Mouse (Mus musculus): ENCODE results near the gene Tceanc.
"Not testable (repeated sequence)": the region's sequence is repeated elsewhere in the genome, so short reads cannot be mapped to it uniquely, and the experiment has no call there.

The Tceanc gene

DNA sequence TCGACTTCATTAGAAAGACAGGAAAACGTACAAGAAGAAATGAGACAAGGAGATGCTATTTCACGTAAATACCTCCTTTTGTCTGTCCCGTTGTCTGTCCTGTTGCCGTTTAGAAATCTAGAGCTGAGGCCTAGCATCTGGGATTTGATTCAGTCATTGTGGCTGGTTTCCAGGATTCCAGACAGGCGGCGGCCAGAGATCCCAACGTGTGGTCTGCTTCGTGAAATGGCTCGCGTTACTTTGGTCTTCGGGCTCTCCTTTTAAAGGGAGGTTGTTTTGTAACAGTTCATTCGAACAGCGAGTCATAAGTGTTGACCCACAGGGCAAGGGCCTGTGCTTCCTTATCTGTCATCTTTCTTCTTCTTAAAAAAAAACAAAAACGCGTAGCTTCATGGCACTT lies at the start of gene Tceanc:
Gene Tceanc, minus strand, starts transcription at position 223 of the 400 bp plus-strand sequence.
- DNase-seq (ENCODE audit: low read depth, low spot score) = no peak

DNA sequence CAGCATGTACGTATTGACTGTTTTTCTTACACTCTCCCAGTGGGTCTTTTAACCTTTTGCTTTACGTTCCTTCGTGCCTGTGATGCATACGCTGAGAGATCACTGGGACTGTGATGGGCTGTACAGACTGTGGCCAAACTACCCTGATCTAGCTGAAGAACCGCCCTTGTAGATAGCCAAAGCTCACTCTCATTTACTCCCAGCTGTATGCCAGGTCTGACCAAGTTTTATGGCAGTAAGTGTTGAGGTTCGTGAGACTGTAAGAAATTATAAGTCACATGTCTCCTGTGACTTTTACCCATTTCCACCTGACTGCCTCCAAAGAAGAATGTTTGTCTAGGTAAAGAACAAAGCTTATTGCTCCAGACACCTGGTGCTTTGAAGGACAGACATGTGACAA lies 47.6 kb upstream of the Tceanc start:
- DNase-seq (ENCODE audit: low read depth, low spot score) = no peak

DNA sequence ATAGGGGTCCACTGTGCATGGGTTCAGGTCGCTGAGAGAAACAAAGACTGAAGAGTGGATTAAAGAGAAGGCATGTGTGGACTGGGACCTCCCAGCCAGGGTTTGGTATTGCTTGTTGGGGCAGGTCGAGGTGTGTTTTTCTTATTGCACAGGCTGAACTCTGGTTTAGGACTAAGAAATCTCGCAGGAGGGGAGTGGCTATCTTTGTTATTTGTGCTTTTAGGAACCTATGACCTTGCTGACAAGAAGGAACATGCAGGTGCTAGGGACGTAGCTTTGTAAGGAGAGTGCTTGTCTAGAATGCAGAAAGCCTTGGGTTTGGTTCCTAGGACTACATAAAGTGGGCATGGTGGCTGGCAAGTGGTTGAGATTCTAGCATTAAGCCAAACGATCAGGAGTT lies 47.0 kb upstream of the Tceanc start:
- DNase-seq (ENCODE audit: low read depth, low spot score) = no peak

DNA sequence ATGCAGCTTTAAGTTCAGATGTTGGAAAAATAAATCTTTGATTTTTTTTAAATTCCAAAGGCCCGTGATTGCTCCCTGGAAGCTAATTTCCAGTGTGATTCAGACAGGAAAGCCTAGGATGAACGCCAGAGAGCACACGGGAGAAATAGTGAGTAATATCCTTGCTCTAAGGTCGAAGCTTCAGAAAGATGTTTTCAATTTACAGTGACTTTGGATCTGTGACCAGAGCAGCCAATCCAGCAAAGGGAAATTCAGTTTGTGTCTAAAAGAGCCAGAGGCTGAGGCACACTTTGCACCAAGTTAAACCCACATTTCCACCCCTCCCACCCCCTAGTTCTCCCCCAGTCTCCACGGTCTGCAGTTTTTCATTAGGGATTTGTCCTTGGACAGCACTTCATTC lies 46.5 kb upstream of the Tceanc start:
- DNase-seq (ENCODE audit: low read depth, low spot score) = no peak

DNA sequence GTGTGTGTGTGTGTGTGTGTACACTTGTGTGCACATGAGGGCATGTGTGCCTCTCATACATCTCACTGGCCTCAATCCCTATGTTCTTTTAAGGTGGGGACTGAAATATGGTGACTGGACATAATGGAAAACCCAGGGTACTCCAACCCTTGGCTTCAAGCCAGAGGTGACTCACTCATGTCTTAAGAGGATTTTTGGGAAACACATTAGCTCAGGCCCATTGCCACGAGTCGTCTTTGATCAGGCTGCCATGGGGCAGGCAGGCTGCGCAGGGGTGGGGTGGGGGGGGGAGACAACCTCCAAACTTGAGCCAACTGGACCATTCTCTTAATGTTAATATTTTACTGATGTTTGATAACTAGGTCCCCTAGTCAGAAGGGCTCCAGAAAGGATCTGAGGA lies 41.0 kb upstream of the Tceanc start:
- DNase-seq (ENCODE audit: low read depth, low spot score) = no peak

DNA sequence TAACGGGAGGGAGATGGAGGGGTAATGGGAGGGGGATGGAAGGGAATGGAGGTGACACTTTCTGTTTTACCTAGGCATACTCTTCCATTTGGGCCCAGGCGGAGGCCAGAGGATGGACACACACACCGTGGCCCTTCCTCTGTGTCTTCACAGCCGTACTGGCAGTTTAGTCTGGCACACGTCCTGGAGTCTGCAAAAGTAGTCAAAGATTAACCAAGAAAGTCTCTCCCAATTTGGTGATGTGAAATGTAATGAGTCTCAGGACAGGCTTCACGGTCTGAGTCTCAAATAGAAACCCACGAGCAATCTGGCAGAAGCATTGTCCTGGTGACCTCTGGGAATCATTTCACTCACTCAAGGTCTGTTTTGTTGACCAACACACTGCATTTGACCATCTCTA lies 34.0 kb upstream of the Tceanc start:
- DNase-seq (ENCODE audit: low read depth, low spot score) = no peak

DNA sequence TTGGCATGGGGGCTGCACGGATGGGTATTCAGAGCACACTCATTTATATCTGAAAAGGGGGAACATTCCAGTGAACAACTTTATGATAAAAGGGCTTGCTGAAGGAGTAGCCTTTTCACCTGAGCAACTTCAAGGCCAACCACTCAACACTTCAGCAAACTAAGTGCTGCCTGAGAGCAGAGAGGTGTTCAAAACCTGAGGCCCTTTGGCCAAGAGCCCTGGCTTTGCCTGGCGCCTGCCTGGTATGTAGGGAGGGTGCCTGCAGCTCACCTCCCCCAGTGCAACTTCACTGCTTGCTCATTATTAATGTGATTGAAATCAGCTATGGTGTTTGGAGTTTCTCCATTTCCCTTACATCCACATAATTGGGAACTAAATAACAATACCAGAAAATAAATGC lies 28.1 kb upstream of the Tceanc start:
- DNase-seq (ENCODE audit: low read depth, low spot score) = no peak

DNA sequence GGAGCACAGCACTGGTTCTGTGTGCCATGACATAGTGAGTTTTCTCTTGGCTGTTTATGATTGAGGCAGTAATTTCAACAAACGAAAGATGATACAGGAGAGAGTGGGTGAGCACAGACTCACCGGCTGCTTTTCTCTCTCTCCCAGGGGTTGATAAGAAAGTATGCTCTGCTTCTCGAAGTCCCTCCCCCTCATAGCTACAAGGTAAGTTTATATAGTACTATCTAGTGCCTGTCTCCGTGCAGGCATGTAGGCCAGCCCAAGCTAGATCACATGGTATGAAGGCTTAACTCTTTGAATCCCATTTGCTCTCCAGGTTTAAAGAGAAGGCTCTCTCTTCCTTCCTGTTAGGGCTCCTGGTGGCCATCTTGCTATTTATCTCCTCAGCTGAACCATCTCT lies 16.8 kb upstream of the Tceanc start:
- no peak for DNase-seq (ENCODE audit: low read depth, low spot score)

DNA sequence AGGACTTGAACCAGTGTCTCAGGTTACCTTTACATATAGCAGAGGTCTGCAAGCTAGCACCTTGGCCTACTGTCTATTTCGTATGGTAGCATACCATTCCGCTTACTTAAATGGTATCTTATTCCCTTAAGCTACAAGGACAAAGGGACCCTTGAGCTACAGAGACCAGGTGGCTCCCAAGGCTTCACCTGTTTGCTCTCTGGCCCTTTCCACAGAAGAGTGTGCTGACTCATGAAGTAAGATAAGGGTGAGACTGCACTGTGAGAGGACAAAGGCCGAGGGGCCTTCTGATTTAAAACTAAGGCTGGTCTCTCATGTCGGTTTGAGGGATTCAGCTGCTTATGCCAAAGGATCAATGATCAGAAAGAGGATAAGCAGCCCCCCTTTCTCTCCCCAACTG lies 15.1 kb upstream of the Tceanc start:
- DNase-seq (ENCODE audit: low read depth, low spot score) = no peak

DNA sequence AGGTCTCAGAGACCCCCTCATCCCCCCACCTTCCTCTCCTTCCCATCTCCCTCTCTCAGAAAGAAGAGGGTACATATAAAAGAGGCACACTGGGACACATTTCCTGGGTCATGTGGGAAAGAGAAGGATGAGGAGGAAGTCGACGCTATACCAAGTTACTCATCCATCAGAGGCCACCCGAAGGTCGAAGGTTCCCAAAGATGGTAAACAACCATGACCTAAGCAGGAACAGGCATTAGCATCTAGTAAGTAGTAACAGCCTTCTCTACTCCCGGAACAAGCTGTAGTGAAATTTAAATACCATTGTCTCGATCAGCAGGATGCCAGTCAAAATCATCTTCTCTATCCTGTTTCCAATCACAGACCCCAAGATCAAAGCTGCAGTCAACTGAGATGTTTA lies 13.3 kb upstream of the Tceanc start:
- DNase-seq (ENCODE audit: low read depth, low spot score) = no peak

DNA sequence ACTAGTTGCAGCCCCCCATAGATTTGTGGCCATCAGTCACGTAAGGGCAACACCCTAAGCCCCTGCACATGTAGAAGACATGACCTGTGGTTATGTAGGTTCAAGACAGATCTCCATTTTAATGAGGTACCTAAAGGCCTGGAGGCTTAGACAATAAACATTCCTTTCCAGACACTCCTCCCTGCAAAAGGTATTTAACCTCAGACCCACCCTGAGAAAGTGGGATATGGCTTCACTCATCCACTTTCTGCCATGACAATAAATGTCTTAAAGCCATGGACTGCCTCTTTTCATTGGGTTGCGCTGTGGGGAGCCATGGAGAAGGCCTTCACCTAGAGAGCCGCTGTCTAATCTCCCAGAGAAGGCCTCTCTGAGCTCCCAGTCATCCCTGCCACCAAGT lies 9.8 kb upstream of the Tceanc start:
- DNase-seq (ENCODE audit: low read depth, low spot score) = no peak

DNA sequence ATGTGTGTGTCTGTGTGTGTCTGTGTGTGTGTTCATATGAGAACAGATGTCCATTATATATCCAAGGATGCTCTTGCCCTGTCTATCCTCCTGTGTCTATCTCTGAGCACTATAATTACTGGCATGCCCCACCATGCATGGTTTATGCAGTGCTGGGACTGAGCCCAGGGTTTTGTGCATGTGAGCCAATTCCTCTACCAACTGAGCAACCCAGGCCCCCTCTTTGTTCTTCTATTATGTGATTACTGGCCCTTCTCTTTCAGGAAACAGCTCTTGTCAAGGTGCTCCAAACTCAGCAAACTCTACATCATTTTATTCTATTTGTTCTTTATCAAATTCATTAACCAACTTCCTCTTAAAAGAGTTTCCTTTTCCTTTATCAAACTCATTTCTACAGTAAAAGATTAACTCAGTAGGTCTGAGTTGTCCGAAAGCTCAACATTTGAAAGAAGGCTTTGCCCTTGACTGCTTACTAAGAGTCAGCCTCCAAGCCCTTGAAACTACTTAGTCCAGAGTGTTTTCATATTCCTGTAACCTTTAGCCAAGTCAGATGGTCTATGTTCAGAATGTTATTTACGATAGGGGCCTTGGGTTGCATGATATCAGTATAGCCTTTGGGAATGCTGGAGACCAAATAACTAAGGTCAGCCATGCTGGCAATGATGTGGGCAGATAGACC lies 7.4 kb upstream of the Tceanc start:
- DNase-seq (ENCODE audit: low read depth, low spot score) = no peak

DNA sequence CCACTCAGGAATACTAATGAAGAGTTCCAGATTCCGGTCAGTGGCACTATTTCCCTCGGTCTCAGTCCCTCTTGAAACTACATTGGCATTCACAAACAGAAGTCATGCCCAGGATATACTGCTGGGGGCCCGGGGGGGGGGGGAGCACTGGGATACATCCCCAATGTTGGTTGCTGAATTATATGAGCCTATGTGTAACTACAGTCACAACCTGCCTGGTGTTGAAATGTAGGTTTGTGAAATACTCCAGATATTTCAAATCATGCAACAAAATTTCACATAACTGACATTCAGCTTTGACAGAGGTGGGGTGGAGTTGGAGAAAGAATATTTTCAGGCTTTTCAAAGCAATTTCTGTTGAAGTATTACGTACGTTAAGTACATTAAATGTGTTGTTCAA lies 2.4 kb upstream of the Tceanc start:
- no peak for DNase-seq (ENCODE audit: low read depth, low spot score)

DNA sequence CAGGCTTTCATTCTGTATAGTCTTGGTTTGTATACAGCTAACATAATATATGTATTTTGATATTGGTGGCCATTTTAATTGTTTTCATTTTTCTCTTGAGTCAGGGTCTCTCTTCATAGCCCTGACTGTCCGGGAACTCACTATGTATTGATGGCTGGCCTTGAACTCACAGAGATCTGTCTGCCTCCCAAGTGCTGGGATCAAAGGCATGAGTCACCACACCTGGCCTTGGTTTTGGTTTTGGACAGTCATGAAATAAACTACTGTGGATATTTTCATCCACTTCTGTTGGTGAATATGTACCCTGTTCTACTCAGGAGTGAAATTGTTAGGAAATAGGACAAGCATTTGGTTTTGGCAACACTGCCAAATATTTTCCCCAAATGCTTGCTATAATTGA lies 1.7 kb downstream of the Tceanc start:
- DNase-seq (ENCODE audit: low read depth, low spot score) = no peak

DNA sequence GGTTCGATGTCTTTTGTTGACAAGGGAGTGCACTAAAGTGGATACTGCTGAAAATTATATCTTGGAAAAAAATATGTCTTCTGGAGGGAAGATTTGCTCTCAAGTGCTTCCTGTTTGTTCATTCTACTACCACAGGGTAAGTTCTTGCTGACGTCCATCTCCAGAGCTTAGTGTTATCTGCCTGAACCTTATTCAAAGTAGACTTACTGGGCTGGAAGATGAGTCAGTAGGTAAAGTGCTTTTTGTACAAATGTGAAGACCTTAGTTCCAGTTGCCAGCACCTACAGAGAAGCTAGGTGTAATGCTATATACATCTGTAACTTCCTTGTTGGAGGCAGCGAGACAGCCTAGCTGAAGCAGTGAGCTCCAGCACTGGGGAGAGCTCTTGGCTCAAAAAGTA lies 2.4 kb downstream of the Tceanc start:
- DNase-seq (ENCODE audit: low read depth, low spot score) = no peak

DNA sequence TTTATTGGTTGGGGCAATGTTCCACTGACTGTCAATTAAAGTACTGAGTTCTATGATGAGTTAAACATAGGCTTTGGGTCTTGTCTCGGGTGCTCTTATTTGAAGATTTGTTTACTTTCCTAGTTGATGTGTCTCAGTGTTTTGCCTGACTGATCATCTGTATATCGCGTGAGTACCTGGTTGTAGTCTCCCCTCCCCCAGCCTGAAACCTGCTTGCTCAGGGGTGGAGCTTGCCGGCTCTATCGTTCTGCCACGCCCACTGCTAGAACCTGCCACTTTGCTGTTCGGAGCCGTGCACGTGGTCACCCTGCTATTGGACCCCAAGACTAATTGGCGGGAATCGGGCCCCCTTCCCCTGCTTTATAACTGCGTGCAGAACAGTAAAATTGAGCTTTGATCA lies 4.3 kb downstream of the Tceanc start:
- not testable (repeated sequence) for DNase-seq (ENCODE audit: low read depth, low spot score)

DNA sequence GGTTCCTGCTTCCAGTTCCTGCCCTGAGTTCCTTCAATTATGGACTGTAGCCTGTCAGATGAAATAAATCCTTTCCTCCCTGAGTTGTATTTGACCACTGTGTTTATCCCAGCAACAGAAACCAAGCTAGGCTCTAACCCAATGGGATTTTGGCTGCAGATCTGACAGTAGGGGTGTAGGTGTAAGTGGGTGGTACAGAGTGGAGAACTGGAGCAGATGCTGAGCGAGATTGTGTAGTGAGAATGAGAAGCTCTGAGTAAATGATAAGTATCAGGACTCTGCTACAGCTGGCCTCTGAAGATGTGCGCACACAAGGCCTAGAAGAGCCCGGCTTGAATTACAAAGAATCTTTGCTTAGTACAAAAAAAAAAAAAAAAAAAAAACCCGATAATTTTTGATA lies 6.3 kb downstream of the Tceanc start:
- DNase-seq (ENCODE audit: low read depth, low spot score) = peak; percentile 56

DNA sequence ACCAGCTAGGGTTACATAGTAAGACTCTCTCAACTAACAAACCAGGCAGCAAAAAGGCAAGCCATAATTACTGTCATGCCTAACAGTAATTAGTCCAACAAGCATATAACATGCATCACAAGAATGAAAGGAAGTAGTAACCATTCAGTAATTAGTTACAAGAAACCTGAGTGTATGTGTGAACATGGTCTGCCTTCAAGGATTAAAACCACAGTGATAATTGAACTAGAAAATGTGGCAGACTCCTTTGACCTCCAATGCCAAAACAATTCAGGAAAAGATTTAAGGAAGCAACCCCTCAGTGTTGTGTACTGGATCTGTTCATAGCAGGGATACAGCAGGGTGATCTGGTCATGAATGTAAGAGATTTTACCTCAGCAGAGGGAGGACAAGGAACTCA lies 7.3 kb downstream of the Tceanc start:
- no peak for DNase-seq (ENCODE audit: low read depth, low spot score)

DNA sequence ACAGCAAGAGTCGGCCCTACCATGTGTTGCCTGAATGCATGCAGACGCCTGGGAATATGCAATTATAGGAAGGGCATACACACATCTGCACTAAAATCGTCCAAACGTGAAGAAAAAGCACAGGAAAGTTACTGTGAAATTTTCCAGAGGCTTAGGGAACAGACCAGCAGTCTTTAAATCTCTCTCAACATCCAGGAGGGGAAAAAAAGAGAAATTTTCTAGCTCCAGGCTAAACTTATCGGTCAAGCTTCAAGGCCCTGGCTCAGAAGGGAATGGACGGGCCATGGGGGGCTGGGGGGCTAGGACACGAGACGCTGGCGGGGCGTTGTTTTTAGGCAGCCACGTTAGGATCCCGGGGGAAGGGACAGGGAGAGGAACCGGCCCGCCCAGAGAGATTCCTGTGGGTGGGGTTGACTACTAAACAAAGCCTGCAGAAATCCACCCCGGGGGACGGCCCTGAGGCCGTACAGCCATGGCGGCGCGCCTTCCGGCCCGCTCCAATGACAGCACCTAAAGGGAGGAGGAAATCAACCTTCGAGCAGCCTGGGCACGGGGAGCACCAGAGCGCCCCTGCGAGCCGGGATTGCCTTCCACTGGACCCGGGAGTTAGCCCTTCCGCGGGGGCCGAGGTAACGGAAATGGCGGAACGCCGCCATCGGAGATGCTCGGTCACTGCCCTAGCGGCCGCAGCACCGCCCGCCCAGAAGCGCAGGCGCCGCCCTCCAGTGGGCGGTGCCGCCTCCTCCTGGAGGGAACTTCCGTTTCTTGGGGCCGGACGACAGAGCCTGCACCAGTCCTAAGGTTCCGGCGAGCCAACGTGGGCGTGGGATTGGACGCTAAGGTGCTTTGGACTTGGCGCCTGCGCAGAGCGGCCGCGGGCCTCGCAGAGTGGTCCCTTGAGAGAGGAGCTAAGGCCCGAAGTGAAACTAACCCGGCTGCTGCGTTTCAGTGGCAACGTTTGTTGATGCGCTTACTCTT lies 8.3 kb downstream of the Tceanc start:
- peak; percentile 98 for DNase-seq (ENCODE audit: low read depth, low spot score)

DNA sequence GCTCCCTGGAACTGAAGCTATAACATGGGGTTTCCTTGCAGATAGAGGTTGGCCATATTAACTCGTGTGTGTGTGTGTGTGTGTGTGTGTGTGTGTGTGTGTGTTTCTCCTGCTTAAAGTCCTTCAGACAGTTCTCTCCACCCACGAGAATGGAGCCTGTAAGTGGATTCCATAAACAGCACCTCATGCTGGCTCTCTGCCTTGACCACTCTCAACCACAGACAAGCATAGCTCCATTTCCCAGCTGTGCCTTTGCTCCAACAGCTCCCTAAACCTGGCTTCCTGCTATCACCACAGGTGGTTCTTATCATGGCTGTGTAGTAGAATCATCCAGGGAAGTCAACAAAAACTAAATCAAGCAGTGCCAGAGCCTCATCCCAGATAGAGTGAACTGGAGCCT lies 13.9 kb downstream of the Tceanc start:
- DNase-seq (ENCODE audit: low read depth, low spot score) = no peak

DNA sequence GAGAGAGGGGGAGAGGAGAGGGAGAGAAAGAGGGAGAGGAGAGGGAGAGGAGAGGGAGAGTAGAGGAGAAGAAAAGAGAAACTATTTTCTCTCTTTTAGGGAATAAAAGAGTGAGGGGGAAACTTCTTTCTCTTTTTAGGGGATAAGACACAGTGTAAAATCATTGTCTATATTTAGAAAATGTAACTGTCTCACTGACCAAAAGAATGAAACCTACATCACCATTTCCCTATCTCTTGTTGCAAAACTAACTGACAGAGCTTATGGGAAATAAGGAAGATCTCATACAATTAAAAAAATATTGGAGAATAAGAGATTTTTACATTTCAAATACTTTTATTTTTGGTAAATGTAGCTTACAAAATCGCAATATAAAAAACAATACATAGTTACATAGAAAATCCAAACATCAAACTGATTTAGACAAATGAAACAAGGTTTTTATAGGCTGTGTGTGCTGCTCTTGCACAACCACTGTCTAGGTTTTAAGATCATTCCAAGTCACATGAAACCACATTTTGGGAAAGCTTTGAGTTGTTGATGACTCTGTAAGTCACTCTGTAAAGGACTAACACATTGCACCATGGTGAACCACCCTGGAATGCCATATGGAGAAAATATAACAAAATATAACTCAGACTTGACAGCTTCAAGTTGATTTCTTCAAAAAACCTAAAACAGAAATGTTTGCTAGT lies 18.7 kb downstream of the Tceanc start:
- DNase-seq (ENCODE audit: low read depth, low spot score) = no peak

DNA sequence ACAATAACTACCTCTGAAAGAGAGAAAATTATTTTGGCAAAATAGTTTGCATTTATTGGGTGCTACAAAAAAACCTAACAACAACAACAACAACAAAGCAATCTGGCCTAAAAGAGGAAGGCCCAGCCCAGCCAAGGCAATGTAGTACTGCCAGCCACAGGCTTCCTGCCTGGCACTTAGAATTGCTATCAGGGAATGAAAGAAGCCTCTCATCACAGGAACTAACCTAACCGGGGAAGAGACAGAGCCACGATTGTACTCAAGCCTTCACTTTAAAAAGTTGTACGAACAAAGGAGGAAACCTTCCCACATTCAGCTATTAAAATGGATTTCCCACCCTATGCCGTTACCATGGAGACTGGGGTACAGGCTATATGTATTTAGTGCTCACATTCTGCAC lies 20.6 kb downstream of the Tceanc start:
- peak; percentile 30 for DNase-seq (ENCODE audit: low read depth, low spot score)

DNA sequence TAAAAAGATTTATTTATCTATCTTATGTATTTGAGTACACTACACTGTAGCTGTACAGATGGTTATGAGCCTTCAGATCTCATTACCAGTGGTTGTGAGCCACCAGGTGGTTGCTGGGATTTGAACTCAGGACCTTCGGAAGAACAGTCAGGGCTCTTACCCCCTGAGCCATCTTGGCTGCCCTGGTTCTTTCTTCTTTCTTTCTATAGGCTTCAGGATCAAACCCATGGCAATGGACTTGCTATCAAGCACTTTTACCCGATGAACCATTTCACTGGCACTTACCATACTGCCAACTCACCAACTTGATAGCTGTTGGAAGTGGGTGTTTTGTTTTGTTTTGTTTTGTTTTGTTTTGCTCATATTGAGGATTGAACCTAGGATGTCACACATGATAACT lies 23.3 kb downstream of the Tceanc start:
- DNase-seq (ENCODE audit: low read depth, low spot score) = no peak
